In genomic region chr5:34951161-34951834, GRCm38 (mm10) we compare ENCODE assay signal across 8 mouse cellular contexts. TPM values are rescaled to one million over a fixed set of nuclear protein-coding genes. Genes with fewer than 3 reads are reported as not detected.
DNase-seq lines count a peak whose midpoint lies in the region; ATAC-seq lines count a peak whose summit lies in the region.

No protein-coding gene starts in this region.

- peak overlapping the region; percentile 73; the same call in 1 of the 2 replicates for H3K4me3 ChIP-seq in forebrain, embryonic 12.5 days (replicated peaks)
- no peak overlapping the region for H3K4me3 ChIP-seq in liver, embryonic 13.5 days (replicated peaks)

- peaks cover 22% of the 10 kb centered on the region for H3K36me3 ChIP-seq in forebrain, embryonic 12.5 days (replicated peaks)
- peaks cover 5% of the 10 kb centered on the region; the same call in 1 of the 2 replicates for H3K36me3 ChIP-seq in liver, embryonic 13.5 days

- DNase-seq in layer of hippocampus, adult 11-12 months (ENCODE audit: low spot score): peak; percentile 18
- DNase-seq in layer of hippocampus, adult 9-10 months (ENCODE audit: low spot score): no peak
- peak; percentile 56 to 71 for DNase-seq in heart, postnatal 14 days
- no peak for DNase-seq in liver, embryonic 13.5 days
- no peak for DNase-seq in frontal cortex, postnatal 10 days (ENCODE audit: low spot score in 2 of 2)
- DNase-seq in spleen, postnatal 4 days (ENCODE audit: low spot score in 2 of 2): no peak

- peak overlapping the region; percentile 91 for H3K9ac ChIP-seq in forebrain, embryonic 12.5 days
- 0 out of 2 replicates have a peak overlapping the region, but pooled peaks have one; percentile 97 for H3K9ac ChIP-seq in liver, embryonic 13.5 days

- peak overlapping the region; percentile 96; the same call in 1 of the 2 replicates for H3K27ac ChIP-seq in forebrain, embryonic 12.5 days
- H3K27ac ChIP-seq in liver, embryonic 13.5 days: peak overlapping the region; percentile 93

- ATAC-seq in forebrain, embryonic 12.5 days (ENCODE audit: low FRiP score): no peak
- ATAC-seq in liver, embryonic 13.5 days (ENCODE audit: low read depth): no peak
- ATAC-seq in CD4-positive, CD25-positive, alpha-beta regulatory T cell, adult 4 months: no peak

- H3K4me1 ChIP-seq in forebrain, embryonic 12.5 days: peaks cover 51% of the 10 kb centered on the region
- H3K4me1 ChIP-seq in liver, embryonic 13.5 days (replicated peaks): peaks cover 67% of the 10 kb centered on the region

- intact Hi-C loops in heart, postnatal 14 days (cut with DNase I): no loop called here

- peak overlapping the region; percentile 87 for H3K4me2 ChIP-seq in forebrain, embryonic 12.5 days
- H3K4me2 ChIP-seq in liver, embryonic 13.5 days: no peak overlapping the region; the same call in 1 of the 2 replicates

- WGBS in forebrain, embryonic 12.5 days: 96% methylated on average over 8 of the region's 8 CpGs
- WGBS in liver, embryonic 13.5 days (ENCODE audit: insufficient replicate concordance): 89% methylated on average over 8 of the region's 8 CpGs

- H3K27me3 ChIP-seq in forebrain, embryonic 12.5 days: no peaks in the 10 kb centered on the region
- H3K27me3 ChIP-seq in liver, embryonic 13.5 days: no peaks in the 10 kb centered on the region

- 0 out of 2 replicates have a peak, but pooled peaks cover 8% of the 10 kb centered on the region for H3K9me3 ChIP-seq in forebrain, embryonic 12.5 days
- H3K9me3 ChIP-seq in liver, embryonic 13.5 days (replicated peaks): no peaks in the 10 kb centered on the region

RNA-seq across cellular contexts. Expression of gene Rgs12, which starts 2.1 kb away (rescaled TPM):
- 74.9 and 75.4 TPM in 2 replicates for polyA plus RNA-seq in forebrain, embryonic 12.5 days (2016; fragmentation: Nextera tagmentation; extraction: Ambion mirVana)
- total RNA-seq in heart, postnatal 14 days (2021): 10 to 100 TPM; 24.3 to 30.4 TPM
- 21.7 and 28.8 TPM in 2 replicates for polyA plus RNA-seq in liver, embryonic 13.5 days (2015; fragmentation: Nextera tagmentation; extraction: Ambion mirVana)
- 10 to 100 TPM in 1 of 2 experiments, 1 to 10 TPM in 1; 5.3 to 11.0 TPM for polyA plus RNA-seq in CD4-positive, CD25-positive, alpha-beta regulatory T cell, adult 4 months (2017; shearing (Covaris generic))

RNA-seq across cellular contexts. Expression of gene Msantd1, which starts 43.5 kb away (rescaled TPM):
- polyA plus RNA-seq in forebrain, embryonic 12.5 days (2016; fragmentation: Nextera tagmentation; extraction: Ambion mirVana): 3.0 and 3.4 TPM in 2 replicates
- under 1 TPM; 0.34 to 0.65 TPM for total RNA-seq in heart, postnatal 14 days (2021)
- polyA plus RNA-seq in liver, embryonic 13.5 days (2015; fragmentation: Nextera tagmentation; extraction: Ambion mirVana): 0.17 and 0.24 TPM in 2 replicates
- polyA plus RNA-seq in CD4-positive, CD25-positive, alpha-beta regulatory T cell, adult 4 months (2017; shearing (Covaris generic)): 1 to 10 TPM; 1.6 to 2.0 TPM

Comparison
In these comparisons a context has a peak if more than half of its experiments do, and no peak if none do; other contexts are left out.
1. DNase-seq: peak in layer of hippocampus, adult 11-12 months (single experiment) and heart, postnatal 14 days (2 of 2); none in layer of hippocampus, adult 9-10 months (single experiment), liver, embryonic 13.5 days (single experiment), frontal cortex, postnatal 10 days (0 of 2) and spleen, postnatal 4 days (0 of 2).